Mouse (Mus musculus) colon, adult 2 months (tissue): ENCODE results near the gene Rasgrp1. TPM values are rescaled to one million over a fixed set of nuclear protein-coding genes. Genes with fewer than 3 reads are reported as not detected.

Experiments used
- polyA plus RNA-seq: library from polyadenylated mRNA; depleted of rRNA; stranded (reverse); fragments of >200 nt; gene quantifications from 2 replicates; pipeline ENCODE4 v1.2.3, GENCODE M21; 2012; rRNA removed

The Rasgrp1 gene
- 0.71 and 1.0 TPM in 2 replicates for polyA plus RNA-seq

GRCm38 (mm10) chr2:117342547-117343239 is at the start of gene Rasgrp1:
Rasgrp1 (minus strand) TSS chr2:117343001.

GRCm38 (mm10) chr2:117249255-117250000 is 93.4 kb downstream of the Rasgrp1 start, which contains the start of gene Fam98b:
Fam98b (plus strand) TSS chr2:117249739.

Other genes starting within 250 kb of the Rasgrp1 start
- gene Spred1, start 221.6 kb downstream of the Rasgrp1 start, polyA plus RNA-seq = 4.7 and 4.8 TPM in 2 replicates
- gene Fam98b, start 93.3 kb downstream of the Rasgrp1 start, polyA plus RNA-seq = 2.2 and 3.0 TPM in 2 replicates